Mouse (Mus musculus) spleen, postnatal 4 days (tissue): ENCODE data around the gene Tlr2.

Experiments used
- DNase-seq, 2 experiments: peaks; one replicate each; pipeline ENCODE4 v3.0.0; 2022; ENCODE audit warnings: low spot score in 2 of 2

Gene Tlr2

DNA sequence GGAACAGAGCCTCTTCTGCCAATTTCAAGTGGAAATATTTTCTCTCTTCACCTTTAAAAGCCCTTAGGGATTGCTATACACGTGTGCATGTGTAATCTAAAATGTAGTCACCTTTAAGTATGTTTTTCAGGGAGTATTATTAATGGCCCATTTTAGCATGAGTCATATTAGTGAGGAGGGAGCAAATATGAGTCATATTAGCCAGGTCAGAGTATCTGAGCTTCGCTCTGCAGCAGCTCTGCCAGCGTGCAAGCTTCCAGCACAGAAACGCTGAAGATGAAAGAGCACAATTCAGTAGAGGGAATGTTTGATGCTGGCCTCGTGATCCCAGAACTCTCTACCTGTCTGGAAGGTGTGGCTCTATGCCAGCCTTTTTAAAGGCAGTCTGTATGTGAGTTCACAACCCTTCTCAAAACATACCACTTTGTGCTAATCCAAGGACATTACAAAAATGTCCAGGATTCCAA, 13.4 kb downstream of the Tlr2 start:
- no peak for DNase-seq

DNA sequence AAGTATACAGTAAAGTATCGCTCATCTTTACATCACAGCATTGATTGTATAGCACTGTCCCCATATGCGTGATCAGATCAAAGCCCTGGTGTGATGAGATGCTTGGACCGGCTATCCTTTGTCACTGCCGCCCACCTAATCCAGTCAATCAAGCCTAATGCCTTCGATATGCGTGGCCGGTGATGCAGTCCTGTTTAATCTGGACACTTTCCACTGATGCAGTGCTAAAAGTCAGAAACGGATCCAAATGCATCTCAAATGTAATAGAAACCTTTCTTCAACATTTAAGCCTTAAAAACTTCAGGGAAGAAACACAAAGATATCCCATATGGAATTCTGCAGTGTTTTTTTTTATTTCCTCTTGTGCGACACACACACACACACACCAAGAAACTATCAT, 13.9 kb downstream of the Tlr2 start:
- no peak for DNase-seq

DNA sequence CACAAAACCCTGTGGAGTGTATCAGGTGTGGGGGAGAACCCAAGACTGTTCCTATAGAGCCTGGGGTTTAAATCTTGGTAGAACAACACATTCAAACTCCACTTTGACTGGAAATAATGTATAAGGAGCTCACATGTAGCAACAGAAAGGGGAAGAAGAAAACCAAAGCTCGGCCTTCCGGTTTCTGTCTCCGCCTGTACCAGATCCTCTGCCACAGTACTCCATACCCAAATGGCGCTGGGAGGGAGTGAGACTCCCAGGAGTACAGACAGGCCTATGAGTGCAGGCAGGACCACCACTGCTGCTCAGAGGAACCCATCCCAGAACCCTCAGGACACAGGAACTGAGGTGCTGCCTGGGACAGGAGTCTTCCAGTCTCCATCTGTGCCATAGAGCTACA, 17.8 kb downstream of the Tlr2 start:
- DNase-seq, result peak in 1 of 2 experiments; percentile 39

DNA sequence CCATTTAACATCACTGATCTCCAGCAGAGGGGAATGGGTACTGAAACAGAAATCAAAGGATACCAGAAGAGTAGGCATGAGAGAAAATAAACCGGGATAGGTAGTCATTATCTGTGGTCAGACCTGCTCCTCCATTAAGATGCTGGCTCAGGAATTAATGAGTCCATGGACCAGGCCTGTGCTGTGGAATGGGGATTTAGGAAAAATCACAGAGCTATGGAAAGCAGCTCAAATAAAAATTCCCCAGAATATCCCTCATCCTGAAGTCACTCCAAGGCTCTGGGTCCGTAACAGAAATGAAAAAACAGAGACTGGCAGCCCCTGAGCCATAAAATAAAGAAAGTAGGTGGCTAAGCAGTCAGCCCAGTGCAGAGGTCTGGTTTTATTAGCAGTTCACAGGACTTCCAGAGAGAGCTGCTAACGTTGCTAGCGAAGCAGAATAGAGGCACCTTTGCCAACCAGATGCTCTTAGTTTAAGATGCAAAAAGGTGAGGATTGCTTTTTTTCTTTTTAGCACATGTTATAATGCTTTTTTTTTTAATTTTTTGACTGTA, 25.1 kb downstream of the Tlr2 start:
- no peak for DNase-seq

DNA sequence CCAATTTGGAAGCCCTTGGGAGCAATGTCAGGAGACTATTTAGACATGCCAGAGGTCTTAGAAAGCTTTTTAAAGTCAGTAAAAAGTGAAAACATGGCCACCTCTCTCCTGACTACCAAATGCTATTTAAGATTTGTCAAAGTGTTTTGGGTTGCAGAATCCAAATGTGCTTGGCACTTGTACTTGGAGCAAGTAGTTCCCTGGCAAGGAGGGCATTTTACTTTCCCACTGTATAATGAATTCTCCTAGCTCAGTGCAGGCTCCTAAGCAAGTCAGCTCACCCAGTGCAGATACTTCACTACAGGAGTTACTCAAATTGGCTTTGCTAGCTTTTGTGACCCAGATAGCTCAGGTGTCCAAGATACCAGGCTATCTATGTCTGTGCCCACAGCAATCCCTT, 28.7 kb downstream of the Tlr2 start:
- no peak for DNase-seq

DNA sequence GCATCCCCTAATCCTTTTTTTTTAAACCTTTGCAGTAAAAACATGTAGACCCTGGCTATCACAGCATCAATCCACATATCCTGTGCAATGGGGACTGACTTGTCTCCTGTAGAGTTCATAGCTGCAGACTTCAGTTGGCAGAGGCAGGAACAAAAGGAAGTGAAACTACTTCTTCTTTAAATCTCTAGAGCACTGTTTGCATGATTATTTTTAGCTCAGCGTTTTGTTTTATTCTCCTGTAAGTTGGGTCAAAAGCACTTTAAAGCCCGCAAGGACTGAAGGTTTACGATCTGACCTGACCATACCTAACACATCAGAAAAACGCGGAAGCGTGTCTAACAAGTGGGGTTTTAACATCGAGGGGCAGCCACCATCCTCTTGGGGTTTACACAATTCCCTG, 29.6 kb downstream of the Tlr2 start:
- DNase-seq, result no peak

DNA sequence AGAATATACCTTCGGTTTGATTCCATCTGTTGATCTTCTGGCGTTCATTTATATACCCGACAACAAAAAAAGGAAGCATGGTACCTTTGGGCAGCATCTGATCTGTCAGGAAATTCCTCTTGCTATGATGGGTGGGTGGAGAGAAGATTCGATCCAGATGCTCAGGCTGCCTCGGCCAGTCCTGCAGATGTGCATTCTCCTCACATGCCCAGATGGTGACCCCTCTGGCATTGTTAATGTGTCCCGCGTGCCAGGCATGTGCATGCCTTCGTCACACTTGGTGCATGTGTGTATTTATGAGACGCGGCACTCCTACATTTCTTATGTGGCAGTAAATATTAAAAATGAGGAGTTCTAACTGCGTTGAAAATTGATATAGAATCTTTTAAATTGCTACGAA, 33.1 kb downstream of the Tlr2 start:
- no peak for DNase-seq

DNA sequence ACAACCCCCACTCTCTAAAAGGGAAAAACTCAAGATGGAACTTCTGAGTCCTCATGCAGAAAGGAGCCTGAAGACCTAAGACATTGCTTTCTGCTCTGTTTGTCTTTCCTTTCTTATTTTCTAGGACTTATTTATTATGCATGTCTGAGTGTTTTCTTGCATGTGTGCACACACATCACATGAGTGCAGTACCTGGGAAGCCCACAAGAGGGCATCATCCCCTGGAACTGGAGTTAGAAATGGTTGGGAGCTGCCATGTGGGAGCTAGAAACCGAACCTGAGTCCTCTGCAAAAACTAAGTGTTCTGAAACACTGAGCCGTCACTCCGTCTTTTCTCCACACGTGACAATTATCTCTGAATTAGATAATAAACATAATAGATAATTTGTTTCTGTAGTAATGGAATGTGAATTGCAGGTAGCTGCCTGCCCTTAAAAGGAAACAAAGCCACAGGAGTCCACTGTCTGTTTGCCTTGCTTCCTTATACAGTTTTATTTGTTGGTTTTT, 39.9 kb downstream of the Tlr2 start:
- DNase-seq, result no peak

DNA sequence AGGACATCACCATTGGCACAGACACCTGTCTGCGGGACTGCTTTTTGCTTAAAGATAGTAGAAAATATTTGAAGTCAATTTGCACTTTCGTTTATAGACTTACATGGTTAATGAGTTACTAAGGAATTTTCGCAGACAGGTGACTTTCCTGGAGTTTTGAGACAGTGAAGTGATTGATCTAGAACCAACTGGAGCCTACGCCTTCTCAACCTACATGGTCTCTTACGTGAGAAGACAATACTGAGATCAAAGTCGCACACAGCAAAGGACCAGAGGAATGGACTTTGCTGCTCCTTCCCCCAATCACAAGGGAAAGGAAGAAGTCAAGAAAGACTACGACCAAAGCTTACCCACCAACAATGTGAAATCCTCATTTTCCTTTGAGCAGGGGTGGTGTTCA, 42.1 kb downstream of the Tlr2 start:
- no peak for DNase-seq

DNA sequence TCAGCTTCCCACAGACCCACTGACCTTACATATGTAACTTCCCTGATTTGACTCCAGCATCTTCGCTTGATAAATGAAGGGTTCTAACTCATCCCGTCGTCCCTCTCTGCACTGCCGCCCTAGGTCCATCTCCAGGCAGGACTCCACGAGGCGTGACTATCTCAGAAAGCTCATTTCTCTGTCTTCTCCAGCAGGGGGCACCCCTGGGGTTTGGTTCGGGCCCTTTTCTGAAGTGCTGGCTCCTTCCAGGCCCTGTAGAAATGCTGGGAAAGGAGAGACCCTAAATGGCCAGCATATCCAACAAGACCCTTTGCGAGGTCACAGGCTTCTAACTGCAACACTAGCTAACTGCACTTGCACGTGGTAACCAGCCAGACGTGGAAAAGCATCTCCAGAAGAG, 43.7 kb downstream of the Tlr2 start:
- peak; percentile 46 to 82 for DNase-seq

DNA sequence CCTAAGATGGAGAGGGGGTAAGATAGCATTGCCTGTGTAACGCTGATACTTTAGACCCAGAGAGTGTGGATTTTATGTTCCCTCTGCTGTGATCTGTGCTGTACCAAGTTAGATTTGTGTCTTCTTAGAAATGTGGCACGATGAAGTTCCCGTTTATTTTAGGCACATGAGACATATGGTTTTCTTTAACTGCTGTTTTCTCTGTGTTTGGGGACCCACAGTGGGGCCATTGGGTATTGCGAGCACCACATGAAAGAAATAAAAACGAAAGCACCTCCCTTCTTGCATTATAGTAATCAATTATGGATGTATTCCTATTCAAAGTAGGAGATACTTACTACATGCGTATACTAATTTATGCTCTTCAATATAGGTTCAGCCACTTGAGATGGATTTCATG, 44.5 kb downstream of the Tlr2 start:
- no peak for DNase-seq

DNA sequence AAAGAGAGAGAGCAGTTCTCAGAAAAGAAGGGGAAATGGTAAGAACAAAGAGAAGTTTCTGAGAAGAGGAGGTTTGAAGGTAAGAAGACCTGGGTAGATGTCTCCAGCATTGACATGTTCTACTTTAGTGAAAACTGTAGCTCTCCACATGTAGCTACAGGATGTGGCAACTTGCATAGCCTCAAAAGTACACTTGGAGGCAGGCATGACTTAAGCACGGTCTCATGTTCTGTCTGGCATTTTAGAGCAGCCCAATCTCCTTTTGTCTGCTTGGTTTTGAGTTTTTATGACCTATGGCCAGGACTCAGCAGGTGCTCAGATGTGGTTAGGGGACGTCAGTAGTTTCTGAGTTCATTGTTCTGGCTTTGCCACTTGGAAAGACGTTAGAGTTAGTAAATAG, 50.1 kb downstream of the Tlr2 start:
- DNase-seq, result no peak

DNA sequence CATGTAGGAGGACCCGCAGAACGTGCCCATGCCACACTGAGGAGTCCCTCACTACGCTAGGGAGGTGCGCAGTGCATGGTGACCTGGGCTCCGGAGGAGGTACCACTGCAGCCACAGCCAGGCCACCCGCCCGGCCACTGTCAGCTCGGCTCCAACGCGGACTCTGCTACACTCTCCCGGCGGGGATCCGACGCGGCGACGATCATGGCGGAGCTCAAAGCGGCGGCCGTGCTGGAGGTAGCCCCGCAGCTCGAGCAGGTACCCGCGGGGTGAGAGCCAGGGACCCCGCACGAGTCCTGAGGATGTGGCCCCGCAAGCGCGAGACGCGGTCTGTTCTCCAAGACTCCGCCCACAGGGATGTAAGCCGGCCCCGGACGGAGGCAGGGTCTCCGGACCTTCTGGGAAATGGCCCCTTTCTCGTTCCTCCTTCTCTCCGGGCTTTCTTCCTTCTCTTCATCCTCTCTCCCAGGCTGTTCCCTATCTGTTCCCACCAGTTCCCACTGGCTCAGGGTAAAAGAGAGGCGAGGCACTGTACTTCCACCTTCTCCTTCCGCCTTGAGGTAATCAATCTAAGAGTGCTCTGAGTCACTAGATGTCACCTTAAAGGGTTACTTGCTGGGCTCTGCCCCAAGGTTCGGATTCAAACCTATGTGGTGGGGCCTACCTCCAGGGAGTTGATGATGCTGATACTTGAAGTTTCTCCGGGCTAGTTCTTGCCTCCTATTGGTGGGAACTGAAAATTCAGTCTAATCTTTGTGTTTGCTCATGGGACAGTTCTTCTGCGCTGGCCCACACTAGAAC, 51.7 kb downstream of the Tlr2 start:
- no peak for DNase-seq

DNA sequence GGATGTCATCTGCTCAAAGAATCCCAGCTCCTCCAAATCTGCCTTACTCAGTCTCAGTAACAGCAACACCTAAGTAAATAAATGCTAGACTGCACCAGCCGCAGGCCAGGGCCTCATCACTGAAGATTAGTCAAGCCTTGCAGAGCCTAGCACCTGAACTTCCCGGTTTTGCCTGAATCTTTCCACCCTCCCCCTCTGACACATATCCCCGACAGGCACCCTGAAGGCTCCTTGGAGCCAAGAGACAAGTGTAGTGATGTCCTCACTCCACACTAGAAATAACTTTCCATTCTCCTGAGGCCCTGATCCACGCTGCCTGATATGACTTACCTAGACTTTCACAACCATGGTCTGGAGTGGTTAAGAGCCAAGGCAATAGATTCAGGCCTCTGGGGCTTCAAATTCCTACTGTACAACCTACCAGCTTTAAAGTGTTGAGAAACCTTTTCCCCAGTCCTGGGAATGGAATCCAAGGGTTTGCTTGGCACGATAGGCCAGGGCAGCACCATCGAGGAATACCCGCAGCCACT, 53.7 kb downstream of the Tlr2 start:
- no peak for DNase-seq

DNA sequence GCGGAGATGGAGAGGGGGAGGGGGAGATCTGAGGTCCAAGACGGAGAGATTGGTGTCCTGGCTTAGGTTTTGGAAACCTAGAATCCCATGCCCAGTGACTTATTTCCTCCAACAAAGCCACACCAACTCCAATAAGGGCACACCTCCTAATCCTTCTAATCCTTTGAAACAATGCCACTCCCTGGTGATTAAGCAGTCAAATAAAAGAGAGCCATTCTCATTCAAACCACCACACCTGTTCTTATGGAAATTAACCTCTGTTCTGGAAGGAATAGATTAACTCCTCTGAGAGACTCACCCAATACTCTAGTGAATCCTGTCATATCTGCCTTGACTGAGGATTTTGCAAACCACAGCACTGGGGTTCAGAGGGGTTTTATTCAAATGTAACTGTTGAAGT, 54.5 kb downstream of the Tlr2 start:
- no peak for DNase-seq
